Mouse (Mus musculus) heart, postnatal 36 days (tissue): ENCODE results near the gene Vmn1r35. TPM values are rescaled to one million over a fixed set of nuclear protein-coding genes. Genes with fewer than 3 reads are reported as not detected.
"Not testable (repeated sequence)": the region's sequence is repeated elsewhere in the genome, so short reads cannot be mapped to it uniquely, and the experiment has no call there.

ENCODE experiments used
- DNase-seq, 2 experiments: peaks; one replicate each; pipeline ENCODE4 v3.0.0; 2021 to 2022
- intact Hi-C: fragments of 180-260 bp; cut with DNase I; formaldehyde crosslinking; loops from one replicate; pipeline ENCODE4 v1.15.1; 2025
- total RNA-seq, 2 experiments: library from RNA; stranded (reverse); gene quantifications; 2 replicates each; pipeline ENCODE4 v1.2.3; 2021

The Vmn1r35 gene
- not detected for total RNA-seq

DNA sequence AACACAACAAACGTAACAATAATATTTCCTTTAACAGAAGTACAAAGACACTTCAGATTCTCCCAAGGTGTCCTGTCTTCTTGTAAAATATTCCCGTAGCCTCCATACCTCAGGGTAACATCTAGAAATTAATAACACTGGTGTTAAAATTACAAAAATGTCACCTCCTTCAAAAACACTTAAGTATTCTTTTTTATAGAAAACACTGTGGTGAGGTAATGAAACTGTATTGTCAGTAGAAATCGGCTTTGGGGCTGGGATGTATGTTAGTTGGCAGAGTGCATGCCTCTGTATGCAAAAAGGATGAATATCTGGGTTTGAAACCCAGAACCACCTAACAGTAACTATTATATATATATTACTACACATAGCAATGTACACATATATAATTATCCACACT is at the start of gene Vmn1r35:
Vmn1r35 (minus strand) TSS at position 101 of the 400 bp plus-strand sequence.
- no peak for DNase-seq
- intact Hi-C loops, result no loop called here

DNA sequence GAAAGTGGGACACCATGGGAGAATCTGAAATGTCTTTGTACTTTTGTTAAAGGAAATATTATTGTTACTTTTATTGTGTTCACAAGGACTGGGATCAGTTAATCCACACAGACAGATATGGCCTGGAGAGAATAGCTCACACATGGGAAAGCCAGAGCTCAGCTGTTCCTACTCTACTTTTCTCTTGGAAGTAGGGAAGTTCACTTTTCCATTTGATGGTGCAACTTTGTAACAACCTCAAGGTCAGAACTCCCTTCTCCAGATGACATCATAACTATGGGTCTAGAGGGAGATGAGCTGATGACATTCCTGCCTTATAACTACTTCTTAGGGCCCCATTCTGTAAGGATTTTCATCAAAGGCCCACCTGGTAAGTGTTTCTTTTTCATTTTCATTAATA is 43.4 kb upstream of the Vmn1r35 start, which contains the start of gene Vmn1r37:
Vmn1r37 (plus strand) TSS at position 301 of the 400 bp plus-strand sequence.
- intact Hi-C loops, DNase-seq: not testable (repeated sequence)

DNA sequence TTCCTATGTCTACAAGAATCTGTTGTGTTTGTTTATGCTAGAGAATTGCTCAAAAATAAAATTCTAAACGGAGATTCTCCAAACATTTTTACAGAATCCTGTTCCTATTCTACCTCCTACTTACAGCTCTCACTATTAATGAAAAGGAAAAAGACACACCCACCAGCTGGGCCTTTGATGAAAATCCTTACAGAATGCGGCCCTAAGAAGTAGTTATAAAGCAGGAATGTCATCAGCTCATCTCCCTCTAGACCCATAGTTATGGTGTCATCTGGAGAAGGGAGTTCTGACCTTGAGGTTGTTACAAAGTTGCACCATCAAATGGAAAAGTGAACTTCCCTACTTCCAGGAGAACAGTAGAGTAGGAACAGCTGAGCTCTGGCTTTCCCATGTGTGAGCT is 33.4 kb upstream of the Vmn1r35 start, which contains the start of gene Vmn1r36:
Vmn1r36 (minus strand) TSS at position 101 of the 400 bp plus-strand sequence.
- intact Hi-C loops, DNase-seq: not testable (repeated sequence)

DNA sequence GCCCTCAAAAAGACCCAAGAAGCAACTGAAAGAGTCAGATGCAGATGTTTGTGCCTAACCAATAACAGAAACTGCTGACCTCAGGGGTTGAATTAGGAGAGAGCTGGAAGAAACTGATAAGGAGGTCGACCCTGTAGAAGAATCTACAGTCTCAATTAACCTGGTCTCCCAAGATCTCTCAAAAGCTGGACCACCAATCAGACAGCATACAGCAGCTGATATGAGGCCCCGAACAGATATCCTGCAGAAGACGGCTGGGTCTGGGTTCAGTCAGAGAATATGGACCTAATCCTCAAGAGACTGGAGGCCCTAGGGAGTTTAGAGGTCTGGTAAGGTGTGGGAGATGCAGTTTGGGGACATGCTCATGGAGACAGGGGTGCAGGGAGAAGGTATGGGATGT is 28.1 kb upstream of the Vmn1r35 start:
- intact Hi-C loops, result no loop called here

DNA sequence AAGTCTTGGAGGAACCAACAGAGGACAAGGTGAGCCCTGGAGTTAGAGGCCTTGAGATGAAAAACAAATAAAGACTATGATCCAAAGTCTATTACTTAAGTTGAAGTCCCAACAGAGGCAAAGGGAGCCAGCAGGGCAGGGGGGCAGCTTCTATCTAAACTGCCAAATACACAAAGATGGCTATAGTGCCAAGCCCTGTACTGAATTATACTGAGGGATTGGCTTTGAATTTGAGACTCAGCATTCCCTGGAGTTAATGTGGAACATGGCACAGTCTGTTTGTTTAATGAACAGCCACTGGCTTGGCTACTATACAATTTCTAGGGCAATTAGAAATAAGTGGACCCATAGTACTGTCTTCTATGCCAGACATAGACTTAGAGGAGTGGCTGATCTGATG is 23.2 kb upstream of the Vmn1r35 start:
- intact Hi-C loops, result no loop called here
- DNase-seq, result no peak

More for the DNA sequence above, 28.1 kb upstream of the Vmn1r35 start:
- no peak for DNase-seq

DNA sequence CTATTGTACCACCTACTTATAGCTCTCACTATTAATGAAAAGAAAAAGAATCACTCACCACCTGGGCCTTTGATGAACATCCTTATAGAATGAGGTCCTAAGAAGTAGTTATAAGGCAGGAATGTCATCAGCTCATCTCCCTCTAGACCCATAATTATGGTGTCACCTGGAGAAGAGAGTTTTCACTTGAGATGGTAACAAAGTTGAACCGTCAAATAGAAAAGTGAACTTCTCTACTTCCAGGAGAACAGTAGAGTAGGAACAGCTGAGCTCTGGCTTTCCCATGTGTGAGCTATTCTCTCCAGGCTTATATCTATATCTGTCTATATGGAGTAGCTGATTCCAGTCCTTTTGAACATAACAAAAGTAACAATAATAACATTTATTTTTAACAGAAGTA is 41.9 kb downstream of the Vmn1r35 start, which contains the start of gene Vmn1r34:
Vmn1r34 (minus strand) TSS at position 101 of the 400 bp plus-strand sequence.
- intact Hi-C loops, result no loop called here
- no peak for DNase-seq

Other genes starting within 250 kb of the Vmn1r35 start
- gene Mad2l1, start 150.5 kb downstream of the Vmn1r35 start, total RNA-seq, result 1 to 10 TPM; 2.7 to 3.1 TPM
- gene Vmn1r32, start 125.8 kb downstream of the Vmn1r35 start, total RNA-seq, result not detected
- not detected for gene Vmn1r33, start 67.6 kb downstream of the Vmn1r35 start, total RNA-seq
- not detected for gene Vmn1r34, start 42.0 kb downstream of the Vmn1r35 start, total RNA-seq
- not detected for gene Vmn1r36, start 33.3 kb upstream of the Vmn1r35 start, total RNA-seq
- not detected for gene Vmn1r37, start 43.5 kb upstream of the Vmn1r35 start, total RNA-seq
- not detected for gene Vmn1r38, start 96.7 kb upstream of the Vmn1r35 start, total RNA-seq
- gene Vmn1r39, start 124.7 kb upstream of the Vmn1r35 start, total RNA-seq, result not detected
- gene Gng12, start 210.5 kb upstream of the Vmn1r35 start, total RNA-seq, result 10 to 100 TPM; 37.8 to 44.7 TPM